Mouse (Mus musculus): ENCODE results near the gene Cherp. TPM values are rescaled to one million over a fixed set of nuclear protein-coding genes. Genes with fewer than 3 reads are reported as not detected.

The Cherp gene
- total and polyA plus RNA-seq, 3 experiments, result 25.4 to 40.0 (median 38.7) TPM

DNA sequence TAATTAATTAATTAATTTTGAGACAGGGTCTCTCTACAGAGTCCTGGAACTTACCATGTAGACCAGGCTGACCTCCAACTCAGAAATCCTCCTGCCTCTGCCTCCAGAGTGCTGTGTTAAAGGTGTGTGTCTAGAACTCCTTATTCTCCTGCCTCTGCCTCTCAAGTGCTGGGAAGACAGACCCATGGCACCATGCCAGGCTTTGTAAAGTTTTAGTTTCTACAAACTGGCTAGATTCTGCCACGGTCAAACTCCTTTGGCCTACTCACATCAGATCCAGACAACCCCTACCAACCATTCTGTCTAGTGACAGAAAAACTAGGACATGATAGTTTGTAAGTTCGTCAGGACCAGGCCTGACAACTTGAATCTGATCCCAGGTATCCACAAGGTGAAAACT lies 16.0 kb upstream of the Cherp start:
- H3K27ac ChIP-seq, result no peak overlapping the region
- H3K27me3 ChIP-seq (ENCODE audit: control insufficient read depth, insufficient read depth, low read length), result no peaks in the 10 kb centered on the region
- H3K4me3 ChIP-seq, result no peak overlapping the region
- no peak for DNase-seq
- no peak overlapping the region for H3K9ac ChIP-seq (ENCODE audit: low read depth, low read length)
- H3K79me2 ChIP-seq (replicated peaks; ENCODE audit: control insufficient read depth, insufficient read depth, low read length), result no peaks in the 10 kb centered on the region; the same call in none of the 2 replicates
- H3K36me3 ChIP-seq (ENCODE audit: control insufficient read depth, insufficient read depth, low read length), result no peaks in the 10 kb centered on the region
- WGBS, result 58% methylated on average over 2 of the region's 2 CpGs
- H3K4me1 ChIP-seq (ENCODE audit: control insufficient read depth, insufficient read depth, low read length), result peaks cover 6% of the 10 kb centered on the region
- intact Hi-C loops (cut with DNase I), result loop anchor here (5.0 kb wide), 1 partner anchor 69 kb away; the partner anchor contains the start of gene Eps15l1
- TF ChIP-seq POLR2A (IDR thresholded peaks at IDR 0.05; ENCODE audit: insufficient read depth, low read depth, low read length), result no peak
- TF ChIP-seq CTCF (IDR thresholded peaks at IDR 0.05), result no peak
- TF ChIP-seq EP300 (IDR thresholded peaks at IDR 0.05; ENCODE audit: insufficient read depth, low read depth, low read length), result no peak

DNA sequence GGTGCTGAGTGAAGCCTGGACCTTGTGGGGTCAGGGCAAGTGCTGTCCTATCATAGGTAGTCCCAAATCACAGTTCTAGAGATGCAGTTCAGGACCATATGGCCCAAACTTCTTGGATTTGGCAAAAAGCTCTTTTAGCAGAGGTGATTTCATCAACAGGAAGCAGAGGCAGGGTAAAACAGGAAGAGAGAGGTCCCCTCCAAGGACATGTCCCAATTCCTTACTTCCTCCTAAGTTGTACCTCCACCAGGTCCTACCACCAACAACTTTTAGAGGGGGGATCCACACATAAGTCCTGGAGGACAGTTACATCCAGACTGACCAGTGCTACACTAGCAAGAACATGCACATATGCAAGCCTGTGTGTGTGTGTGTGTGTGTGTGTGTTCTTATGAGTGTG lies 12.0 kb upstream of the Cherp start:
- Histone ChIP-seq H3K9ac (ENCODE audit: low read depth, low read length) (no peak overlapping the region), H3K4me3 (no peak overlapping the region), H3K4me1 (ENCODE audit: control insufficient read depth, insufficient read depth, low read length) (peaks cover 5% of the 10 kb centered on the region), H3K36me3 (ENCODE audit: control insufficient read depth, insufficient read depth, low read length) (no peaks in the 10 kb centered on the region), H3K27me3 (ENCODE audit: control insufficient read depth, insufficient read depth, low read length) (no peaks in the 10 kb centered on the region), H3K27ac (no peak overlapping the region), H3K79me2 (replicated peaks; ENCODE audit: control insufficient read depth, insufficient read depth, low read length) (no peaks in the 10 kb centered on the region; the same call in 1 of the 2 replicates)
- intact Hi-C loops (cut with DNase I), result loop anchor here (5.0 kb wide), 1 partner anchor 45 kb away; the partner anchor contains the start of genes 1700030K09Rik and Calr3
- DNase-seq, result no peak
- no peak for TF ChIP-seq POLR2A (IDR thresholded peaks at IDR 0.05; ENCODE audit: insufficient read depth, low read depth, low read length)
- TF ChIP-seq CTCF (IDR thresholded peaks at IDR 0.05), result no peak
- TF ChIP-seq EP300 (IDR thresholded peaks at IDR 0.05; ENCODE audit: insufficient read depth, low read depth, low read length), result no peak

DNA sequence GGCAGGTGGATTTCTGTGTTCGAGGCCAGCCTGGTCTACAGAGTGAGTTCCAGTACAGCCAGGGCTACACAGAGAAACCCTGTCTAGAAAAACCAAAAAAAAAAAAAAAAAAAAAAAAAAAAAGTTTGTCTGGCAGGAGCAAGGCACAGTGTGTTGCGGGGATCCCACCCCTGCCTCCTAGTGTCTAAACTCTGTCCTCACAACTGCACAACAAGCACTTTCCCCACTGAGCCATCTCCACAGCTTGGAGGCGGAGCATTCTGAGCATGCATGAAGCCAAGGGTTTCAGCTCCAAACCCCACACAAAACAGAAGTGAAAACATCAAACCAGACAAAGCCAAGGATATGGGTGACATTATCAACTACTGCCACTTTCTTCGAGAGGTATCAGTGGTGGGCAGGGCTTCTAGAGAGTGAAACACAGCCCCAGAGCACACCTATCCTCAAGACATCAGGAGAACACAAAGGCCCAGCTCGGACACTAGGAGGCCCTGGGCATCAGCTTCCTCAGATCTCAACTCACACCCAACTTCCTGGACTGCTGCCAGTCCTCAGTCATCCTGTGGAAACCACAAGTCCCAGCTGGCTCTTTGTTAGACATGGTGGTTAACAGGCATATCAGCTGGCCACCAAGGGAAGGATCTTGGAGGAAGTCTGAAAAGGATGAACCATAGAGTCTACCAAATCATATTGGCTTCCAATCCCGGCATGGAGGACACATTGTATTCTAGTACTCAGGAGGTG lies 10.6 kb upstream of the Cherp start:
- Histone ChIP-seq H3K36me3 (ENCODE audit: control insufficient read depth, insufficient read depth, low read length) (no peaks in the 10 kb centered on the region), H3K9ac (ENCODE audit: low read depth, low read length) (no peak overlapping the region), H3K27ac (no peak overlapping the region), H3K79me2 (replicated peaks; ENCODE audit: control insufficient read depth, insufficient read depth, low read length) (no peaks in the 10 kb centered on the region; the same call in 1 of the 2 replicates), H3K27me3 (ENCODE audit: control insufficient read depth, insufficient read depth, low read length) (no peaks in the 10 kb centered on the region), H3K4me1 (ENCODE audit: control insufficient read depth, insufficient read depth, low read length) (peaks cover 1% of the 10 kb centered on the region; the same call in 1 of the 2 replicates), H3K4me3 (no peak overlapping the region)
- intact Hi-C loops (cut with DNase I), result loop anchor here (5.0 kb wide), 1 partner anchor 43 kb away; the partner anchor contains the start of genes 1700030K09Rik and Calr3
- 61% methylated on average over 6 of the region's 6 CpGs for WGBS
- no peak for TF ChIP-seq POLR2A (IDR thresholded peaks at IDR 0.05; ENCODE audit: insufficient read depth, low read depth, low read length)
- no peak for TF ChIP-seq CTCF (IDR thresholded peaks at IDR 0.05)
- TF ChIP-seq EP300 (IDR thresholded peaks at IDR 0.05; ENCODE audit: insufficient read depth, low read depth, low read length), result no peak
- DNase-seq, result peak; percentile 50 to 68

GRCm38 (mm10) chr8:72470684-72471083 lies 4.3 kb downstream of the Cherp start:
- TF ChIP-seq CTCF (IDR thresholded peaks at IDR 0.05) (no peak), POLR2A (IDR thresholded peaks at IDR 0.05; ENCODE audit: insufficient read depth, low read depth, low read length) (no peak), EP300 (IDR thresholded peaks at IDR 0.05; ENCODE audit: insufficient read depth, low read depth, low read length) (no peak)
- Histone ChIP-seq H3K4me1 (ENCODE audit: control insufficient read depth, insufficient read depth, low read length) (peaks cover 3% of the 10 kb centered on the region), H3K4me3 (no peak overlapping the region), H3K79me2 (replicated peaks; ENCODE audit: control insufficient read depth, insufficient read depth, low read length) (no peaks in the 10 kb centered on the region), H3K27me3 (ENCODE audit: control insufficient read depth, insufficient read depth, low read length) (no peaks in the 10 kb centered on the region), H3K36me3 (ENCODE audit: control insufficient read depth, insufficient read depth, low read length) (peaks cover 4% of the 10 kb centered on the region), H3K9ac (ENCODE audit: low read depth, low read length) (no peak overlapping the region), H3K27ac (no peak overlapping the region)
- no peak for DNase-seq
- 87% methylated on average over 7 of the region's 7 CpGs for WGBS
- intact Hi-C loops (cut with DNase I), result loop anchor here (10.0 kb wide), 1 partner anchor 254 kb away; the partner anchor contains the start of gene Sin3b

- Histone ChIP-seq H3K27me3 (ENCODE audit: control insufficient read depth, insufficient read depth, low read length) (no peaks in the 10 kb centered on the region), H3K9ac (ENCODE audit: low read depth, low read length) (no peak overlapping the region), H3K79me2 (replicated peaks; ENCODE audit: control insufficient read depth, insufficient read depth, low read length) (no peaks in the 10 kb centered on the region), H3K4me1 (ENCODE audit: control insufficient read depth, insufficient read depth, low read length) (peaks cover 2% of the 10 kb centered on the region; the same call in 1 of the 2 replicates), H3K27ac (no peak overlapping the region), H3K36me3 (ENCODE audit: control insufficient read depth, insufficient read depth, low read length) (peaks cover 4% of the 10 kb centered on the region), H3K4me3 (no peak overlapping the region)
- no peak for DNase-seq
- WGBS, result 92% methylated on average over 8 of the region's 8 CpGs
- TF ChIP-seq POLR2A (IDR thresholded peaks at IDR 0.05; ENCODE audit: insufficient read depth, low read depth, low read length) (no peak), CTCF (IDR thresholded peaks at IDR 0.05) (no peak), EP300 (IDR thresholded peaks at IDR 0.05; ENCODE audit: insufficient read depth, low read depth, low read length) (no peak)
- intact Hi-C loops (cut with DNase I), result loop anchor here (10.0 kb wide), 1 partner anchor 255 kb away; the partner anchor contains the start of gene Sin3b
Measured at GRCm38 (mm10) chr8:72469984-72470383, 5.0 kb downstream of the Cherp start.

DNA sequence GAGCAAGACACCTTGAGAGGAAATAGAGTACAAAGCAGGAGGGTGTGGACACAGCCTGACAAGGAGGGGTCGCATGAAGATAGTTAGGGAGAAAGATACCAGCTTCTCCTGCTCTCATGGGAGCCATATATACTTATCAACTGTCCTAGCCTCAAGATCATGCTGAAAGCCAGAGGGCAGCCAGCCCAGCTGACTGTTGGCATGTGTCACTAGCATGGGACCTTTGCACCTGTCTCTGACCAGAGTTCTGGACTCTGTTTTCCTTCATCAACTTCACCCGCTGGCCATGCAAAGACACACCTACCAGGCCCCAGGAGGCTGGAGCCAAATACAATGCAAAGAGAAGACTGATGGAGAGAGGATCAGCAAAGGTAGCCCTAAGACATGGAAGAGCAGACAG lies 5.8 kb downstream of the Cherp start:
- Histone ChIP-seq H3K79me2 (replicated peaks; ENCODE audit: control insufficient read depth, insufficient read depth, low read length) (no peaks in the 10 kb centered on the region), H3K4me1 (ENCODE audit: control insufficient read depth, insufficient read depth, low read length) (peaks cover 2% of the 10 kb centered on the region; the same call in 1 of the 2 replicates), H3K36me3 (ENCODE audit: control insufficient read depth, insufficient read depth, low read length) (peaks cover 4% of the 10 kb centered on the region), H3K4me3 (no peak overlapping the region), H3K27ac (no peak overlapping the region), H3K27me3 (ENCODE audit: control insufficient read depth, insufficient read depth, low read length) (no peaks in the 10 kb centered on the region), H3K9ac (ENCODE audit: low read depth, low read length) (no peak overlapping the region)
- no peak for TF ChIP-seq POLR2A (IDR thresholded peaks at IDR 0.05; ENCODE audit: insufficient read depth, low read depth, low read length)
- no peak for TF ChIP-seq CTCF (IDR thresholded peaks at IDR 0.05)
- TF ChIP-seq EP300 (IDR thresholded peaks at IDR 0.05; ENCODE audit: insufficient read depth, low read depth, low read length), result no peak
- 68% methylated on average over 2 of the region's 2 CpGs for WGBS
- no peak for DNase-seq
- intact Hi-C loops (cut with DNase I), result no loop called here

All from heart, adult 2 months (tissue).